Mouse (Mus musculus): Measurements from ENCODE around the gene Tpst1. TPM values are rescaled to one million over a fixed set of nuclear protein-coding genes. Genes with fewer than 3 reads are reported as not detected.
A peak's percentile ranks its signal among the peaks of the same experiment; 100 is the strongest.

Tpst1 gene
- polyA plus RNA-seq, 1 experiment = 33.0 TPM

- no peak for TF ChIP-seq POLR2A (IDR thresholded peaks at IDR 0.05; ENCODE audit: extremely low read depth, insufficient read depth, low read length)
- peak; percentile 69 for TF ChIP-seq CTCF (IDR thresholded peaks at IDR 0.05; ENCODE audit: extremely low read depth, insufficient read depth, low read length)
- Histone ChIP-seq H3K27ac (ENCODE audit: insufficient read depth, low read length) (no peak overlapping the region), H3K4me3 (ENCODE audit: insufficient read depth, low read length) (no peak overlapping the region), H3K4me1 (ENCODE audit: control insufficient read depth, insufficient read depth, low read length) (no peaks in the 10 kb centered on the region)
These were observed 35.2 kb upstream of the Tpst1 start for GRCm38 (mm10) chr5:130037752-130038455.

DNA sequence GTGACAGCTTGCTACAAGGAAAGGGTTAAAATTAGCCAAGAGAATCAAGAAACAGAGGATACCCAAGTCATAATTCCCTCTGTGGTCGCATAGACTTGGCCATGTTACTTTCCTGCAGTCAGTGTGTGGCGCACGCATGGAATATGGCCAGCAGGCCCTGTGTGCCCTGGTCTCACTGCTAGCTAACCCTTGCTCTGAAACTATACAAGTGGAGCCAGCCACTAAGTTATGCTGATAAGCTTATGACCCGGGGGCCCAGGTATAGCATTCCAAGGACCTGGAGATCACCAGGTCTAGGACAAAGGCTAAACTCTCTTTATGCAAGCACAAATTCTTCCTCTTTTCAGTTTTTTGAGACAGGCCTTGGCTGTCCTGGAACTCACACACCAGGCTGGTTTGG is 32.3 kb upstream of the Tpst1 start:
- Histone ChIP-seq H3K4me1 (ENCODE audit: control insufficient read depth, insufficient read depth, low read length) (no peaks in the 10 kb centered on the region), H3K4me3 (ENCODE audit: insufficient read depth, low read length) (no peak overlapping the region), H3K27ac (ENCODE audit: insufficient read depth, low read length) (no peak overlapping the region)
- TF ChIP-seq CTCF (IDR thresholded peaks at IDR 0.05; ENCODE audit: extremely low read depth, insufficient read depth, low read length) (no peak), POLR2A (IDR thresholded peaks at IDR 0.05; ENCODE audit: extremely low read depth, insufficient read depth, low read length) (no peak)

- Histone ChIP-seq H3K4me1 (ENCODE audit: control insufficient read depth, insufficient read depth, low read length) (no peaks in the 10 kb centered on the region), H3K4me3 (ENCODE audit: insufficient read depth, low read length) (no peak overlapping the region), H3K27ac (ENCODE audit: insufficient read depth, low read length) (no peak overlapping the region)
- no peak for TF ChIP-seq CTCF (IDR thresholded peaks at IDR 0.05; ENCODE audit: extremely low read depth, insufficient read depth, low read length)
- no peak for TF ChIP-seq POLR2A (IDR thresholded peaks at IDR 0.05; ENCODE audit: extremely low read depth, insufficient read depth, low read length)
These were observed 31.9 kb upstream of the Tpst1 start for GRCm38 (mm10) chr5:130041262-130041661.

GRCm38 (mm10) chr5:130043741-130044140 is 29.4 kb upstream of the Tpst1 start:
- H3K27ac ChIP-seq (ENCODE audit: insufficient read depth, low read length) = no peak overlapping the region
- TF ChIP-seq POLR2A (IDR thresholded peaks at IDR 0.05; ENCODE audit: extremely low read depth, insufficient read depth, low read length) = no peak
- no peaks in the 10 kb centered on the region for H3K4me1 ChIP-seq (ENCODE audit: control insufficient read depth, insufficient read depth, low read length)
- no peak overlapping the region for H3K4me3 ChIP-seq (ENCODE audit: insufficient read depth, low read length)

GRCm38 (mm10) chr5:130044201-130044695 is 28.9 kb upstream of the Tpst1 start:
- TF ChIP-seq POLR2A (IDR thresholded peaks at IDR 0.05; ENCODE audit: extremely low read depth, insufficient read depth, low read length) (no peak), CTCF (IDR thresholded peaks at IDR 0.05; ENCODE audit: extremely low read depth, insufficient read depth, low read length) (peak; percentile 66)
- Histone ChIP-seq H3K4me1 (ENCODE audit: control insufficient read depth, insufficient read depth, low read length) (no peaks in the 10 kb centered on the region), H3K27ac (ENCODE audit: insufficient read depth, low read length) (no peak overlapping the region), H3K4me3 (ENCODE audit: insufficient read depth, low read length) (no peak overlapping the region)

DNA sequence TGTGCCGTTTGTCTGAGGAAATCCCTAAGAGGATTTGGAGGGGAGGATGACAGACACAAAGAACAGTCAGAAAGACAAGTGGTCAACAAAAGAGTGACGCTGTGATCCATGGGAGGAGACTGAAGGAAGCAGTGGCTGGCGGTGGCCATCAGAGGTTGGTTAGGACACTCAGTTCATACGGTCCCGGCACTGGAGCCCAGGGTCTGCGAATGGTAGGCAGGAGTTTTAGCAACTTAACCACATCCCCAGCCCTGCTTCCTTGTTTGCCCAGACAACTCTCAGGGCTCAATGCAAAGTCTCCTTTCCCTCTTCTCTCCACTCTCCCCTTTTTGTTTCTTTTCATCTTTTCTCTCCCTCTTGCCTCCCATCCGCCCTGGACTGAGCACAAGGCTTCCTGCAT is 27.0 kb upstream of the Tpst1 start:
- Histone ChIP-seq H3K27ac (ENCODE audit: insufficient read depth, low read length) (no peak overlapping the region), H3K4me3 (ENCODE audit: insufficient read depth, low read length) (no peak overlapping the region), H3K4me1 (ENCODE audit: control insufficient read depth, insufficient read depth, low read length) (no peaks in the 10 kb centered on the region)
- TF ChIP-seq CTCF (IDR thresholded peaks at IDR 0.05; ENCODE audit: extremely low read depth, insufficient read depth, low read length) (no peak), POLR2A (IDR thresholded peaks at IDR 0.05; ENCODE audit: extremely low read depth, insufficient read depth, low read length) (no peak)

- Histone ChIP-seq H3K4me3 (ENCODE audit: insufficient read depth, low read length) (no peak overlapping the region), H3K4me1 (ENCODE audit: control insufficient read depth, insufficient read depth, low read length) (no peaks in the 10 kb centered on the region), H3K27ac (ENCODE audit: insufficient read depth, low read length) (no peak overlapping the region)
- TF ChIP-seq POLR2A (IDR thresholded peaks at IDR 0.05; ENCODE audit: extremely low read depth, insufficient read depth, low read length) (no peak), CTCF (IDR thresholded peaks at IDR 0.05; ENCODE audit: extremely low read depth, insufficient read depth, low read length) (no peak)
These were observed 26.5 kb upstream of the Tpst1 start for GRCm38 (mm10) chr5:130046589-130046988.

GRCm38 (mm10) chr5:130047013-130047412 is 26.1 kb upstream of the Tpst1 start:
- Histone ChIP-seq H3K4me3 (ENCODE audit: insufficient read depth, low read length) (no peak overlapping the region), H3K4me1 (ENCODE audit: control insufficient read depth, insufficient read depth, low read length) (no peaks in the 10 kb centered on the region), H3K27ac (ENCODE audit: insufficient read depth, low read length) (no peak overlapping the region)
- TF ChIP-seq POLR2A (IDR thresholded peaks at IDR 0.05; ENCODE audit: extremely low read depth, insufficient read depth, low read length) (no peak), CTCF (IDR thresholded peaks at IDR 0.05; ENCODE audit: extremely low read depth, insufficient read depth, low read length) (0 out of 2 replicates have a peak, but pooled peaks have one; percentile 9)

GRCm38 (mm10) chr5:130048786-130049520 is 24.2 kb upstream of the Tpst1 start:
- TF ChIP-seq CTCF (IDR thresholded peaks at IDR 0.05; ENCODE audit: extremely low read depth, insufficient read depth, low read length) = no peak
- TF ChIP-seq POLR2A (IDR thresholded peaks at IDR 0.05; ENCODE audit: extremely low read depth, insufficient read depth, low read length) = no peak
- Histone ChIP-seq H3K4me1 (ENCODE audit: control insufficient read depth, insufficient read depth, low read length) (0 out of 2 replicates have a peak, but pooled peaks cover 1% of the 10 kb centered on the region), H3K27ac (ENCODE audit: insufficient read depth, low read length) (no peak overlapping the region), H3K4me3 (ENCODE audit: insufficient read depth, low read length) (no peak overlapping the region)

DNA sequence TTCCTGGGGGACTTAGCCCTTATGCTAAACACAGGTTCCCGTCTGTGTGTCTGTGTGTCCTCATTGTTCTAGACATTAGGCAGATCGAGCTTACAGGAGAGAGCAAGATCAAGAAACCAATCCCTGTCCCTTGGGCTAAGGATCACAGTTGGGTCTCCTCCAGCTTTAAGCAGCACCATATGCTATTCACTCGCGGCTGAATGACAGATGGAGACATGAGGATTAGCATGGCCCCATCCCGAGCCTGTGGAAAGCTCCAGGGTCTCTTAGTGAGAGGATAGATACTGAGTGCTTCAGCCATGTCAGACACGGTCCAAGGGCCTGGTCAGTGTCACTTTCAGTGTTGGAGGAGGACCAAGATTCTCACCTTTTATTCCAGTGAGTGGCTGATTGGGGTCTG is 22.7 kb upstream of the Tpst1 start:
- H3K4me3 ChIP-seq (ENCODE audit: insufficient read depth, low read length) = no peak overlapping the region
- H3K4me1 ChIP-seq (ENCODE audit: control insufficient read depth, insufficient read depth, low read length) = 0 out of 2 replicates have a peak, but pooled peaks cover 1% of the 10 kb centered on the region
- no peak overlapping the region for H3K27ac ChIP-seq (ENCODE audit: insufficient read depth, low read length)
- TF ChIP-seq POLR2A (IDR thresholded peaks at IDR 0.05; ENCODE audit: extremely low read depth, insufficient read depth, low read length) = no peak
- TF ChIP-seq CTCF (IDR thresholded peaks at IDR 0.05; ENCODE audit: extremely low read depth, insufficient read depth, low read length) = no peak

Data from cortical plate, adult 2 months (tissue).